Mouse (Mus musculus): Measurements from ENCODE around the gene Cd248. TPM values are rescaled to one million over a fixed set of nuclear protein-coding genes. Genes with fewer than 3 reads are reported as not detected.

The Cd248 gene
- polyA plus RNA-seq, 1 experiment from 2014 or later, result 0.44 TPM

GRCm38 (mm10) chr19:5098363-5099143, 30.7 kb downstream of the Cd248 start, which contains the start of gene Cnih2:
TSS of gene Cnih2 (minus strand) at chr19:5098521.
- POLR2A ChIA-PET, result no interaction called here

GRCm38 (mm10) chr19:5106074-5106473, 38.2 kb downstream of the Cd248 start:
- in situ Hi-C loops (cut with MboI; ENCODE audit: low pct_unique_long_range_greater_than_20kb), result no loop called here
- ChIA-PET CTCF (interaction anchor here (1.8 kb wide), 1 partner anchor 16 kb away, joined by 5 read pairs; no protein-coding TSS in a partner anchor), POLR2A (interaction anchor here (0.6 to 1.4 kb wide), 2 partner anchors 12 to 46 kb away, joined by 3 read pairs; partner anchors contain the start of gene Klc2)
- ATAC-seq, result no peak
- no peak for TF ChIP-seq CTCF (IDR thresholded peaks at IDR 0.05)
- no peaks in the 10 kb centered on the region for H3K27me3 ChIP-seq
- DNase-seq (ENCODE audit: low read depth, low spot score), result no peak

More at GRCm38 (mm10) chr19:5098363-5099143, 30.7 kb downstream of the Cd248 start, which contains the start of gene Cnih2:
- no peak for ATAC-seq
- CTCF ChIA-PET, result no interaction called here
- H3K27me3 ChIP-seq, result no peaks in the 10 kb centered on the region
- TF ChIP-seq CTCF (IDR thresholded peaks at IDR 0.05), result no peak
- in situ Hi-C loops (cut with MboI; ENCODE audit: low pct_unique_long_range_greater_than_20kb), result no loop called here
- no peak for DNase-seq (ENCODE audit: low read depth, low spot score)

- no peak for TF ChIP-seq CTCF (IDR thresholded peaks at IDR 0.05)
- ChIA-PET CTCF (no interaction called here), POLR2A (interaction anchor here (1.2 to 1.4 kb wide), 2 partner anchors 9 to 11 kb away, joined by 3 to 4 read pairs; partner anchors contain the start of gene Klc2)
- H3K27me3 ChIP-seq, result no peaks in the 10 kb centered on the region
- DNase-seq (ENCODE audit: low read depth, low spot score) (peak; percentile 80), ATAC-seq (peak; percentile 62)
- in situ Hi-C loops (cut with MboI; ENCODE audit: low pct_unique_long_range_greater_than_20kb), result no loop called here
These were observed 38.9 kb downstream of the Cd248 start, which contains the start of gene Rab1b for GRCm38 (mm10) chr19:5106731-5107191. TSS of gene Rab1b (minus strand) at chr19:5107072.

- no peak for ATAC-seq
- in situ Hi-C loops (cut with MboI; ENCODE audit: low pct_unique_long_range_greater_than_20kb), result no loop called here
- ChIA-PET CTCF (interaction anchor here (1.2 to 2.0 kb wide), 3 partner anchors 9 to 32 kb away, joined by 4 to 6 read pairs (median 5); partner anchors contain the start of gene Klc2), POLR2A (interaction anchor here (1.2 to 1.4 kb wide), 2 partner anchors 10 kb away, joined by 3 to 4 read pairs; partner anchors contain the start of gene Klc2)
- no peak for TF ChIP-seq CTCF (IDR thresholded peaks at IDR 0.05)
- no peaks in the 10 kb centered on the region for H3K27me3 ChIP-seq
- no peak for DNase-seq (ENCODE audit: low read depth, low spot score)
These were observed 39.8 kb downstream of the Cd248 start for GRCm38 (mm10) chr19:5107556-5108270.

GRCm38 (mm10) chr19:5108271-5108575, 40.3 kb downstream of the Cd248 start:
- in situ Hi-C loops (cut with MboI; ENCODE audit: low pct_unique_long_range_greater_than_20kb), result no loop called here

GRCm38 (mm10) chr19:5108702-5109101, 40.8 kb downstream of the Cd248 start:
- POLR2A ChIA-PET, result no interaction called here
- CTCF ChIA-PET, result interaction anchor here (1.4 to 2.1 kb wide), 5 partner anchors 8 to 31 kb away, joined by 4 to 6 read pairs (median 5); partner anchors contain the start of gene Yif1a
- ATAC-seq (peak; percentile 5), DNase-seq (ENCODE audit: low read depth, low spot score) (no peak)
- no peak for TF ChIP-seq CTCF (IDR thresholded peaks at IDR 0.05)
- no peaks in the 10 kb centered on the region for H3K27me3 ChIP-seq
- in situ Hi-C loops (cut with MboI; ENCODE audit: low pct_unique_long_range_greater_than_20kb), result no loop called here

More at GRCm38 (mm10) chr19:5108271-5108575, 40.3 kb downstream of the Cd248 start:
- ATAC-seq (peak; percentile 53), DNase-seq (ENCODE audit: low read depth, low spot score) (no peak)
- TF ChIP-seq CTCF (IDR thresholded peaks at IDR 0.05), result no peak
- ChIA-PET CTCF (interaction anchor here (1.2 to 2.1 kb wide), 5 partner anchors 8 to 31 kb away, joined by 4 to 6 read pairs (median 5); partner anchors contain the start of genes Klc2 and Yif1a), POLR2A (no interaction called here)
- no peaks in the 10 kb centered on the region for H3K27me3 ChIP-seq

- CTCF ChIA-PET, result interaction anchor here (1.2 to 2.1 kb wide), 5 partner anchors 7 to 42 kb away, joined by 4 to 6 read pairs (median 5); partner anchors contain the start of gene Yif1a
- TF ChIP-seq CTCF (IDR thresholded peaks at IDR 0.05), result no peak
- in situ Hi-C loops (cut with MboI; ENCODE audit: low pct_unique_long_range_greater_than_20kb), result no loop called here
- POLR2A ChIA-PET, result interaction anchor here (0.9 kb wide), 1 partner anchor 76 kb away, joined by 3 read pairs; no protein-coding TSS in a partner anchor
- DNase-seq (ENCODE audit: low read depth, low spot score), result no peak
- no peaks in the 10 kb centered on the region for H3K27me3 ChIP-seq
- no peak for ATAC-seq
These were observed 42.0 kb downstream of the Cd248 start for GRCm38 (mm10) chr19:5109659-5110453.

GRCm38 (mm10) chr19:5113783-5114182, 45.9 kb downstream of the Cd248 start:
- DNase-seq (ENCODE audit: low read depth, low spot score) (no peak), ATAC-seq (no peak)
- ChIA-PET CTCF (interaction anchor here (1.3 kb wide), 1 partner anchor 37 kb away, joined by 3 read pairs; no protein-coding TSS in a partner anchor), POLR2A (interaction anchor here (0.6 kb wide), 1 partner anchor 149 kb away, joined by 4 read pairs; no protein-coding TSS in a partner anchor)
- TF ChIP-seq CTCF (IDR thresholded peaks at IDR 0.05), result no peak
- no peaks in the 10 kb centered on the region for H3K27me3 ChIP-seq
- in situ Hi-C loops (cut with MboI; ENCODE audit: low pct_unique_long_range_greater_than_20kb), result no loop called here

- ChIA-PET CTCF (interaction anchor here (1.0 to 2.5 kb wide), 10 partner anchors 9 to 34 kb away, joined by 3 to 10 read pairs (median 6); partner anchors contain the start of gene Yif1a), POLR2A (interaction anchor here (0.5 to 0.9 kb wide), 2 partner anchors 11 to 27 kb away, joined by 3 to 4 read pairs; partner anchors contain the start of gene Rab1b)
- TF ChIP-seq CTCF (IDR thresholded peaks at IDR 0.05), result no peak
- in situ Hi-C loops (cut with MboI; ENCODE audit: low pct_unique_long_range_greater_than_20kb), result no loop called here
- no peaks in the 10 kb centered on the region for H3K27me3 ChIP-seq
- peak; percentile 61 for ATAC-seq
- DNase-seq (ENCODE audit: low read depth, low spot score), result no peak
These were observed 49.9 kb downstream of the Cd248 start for GRCm38 (mm10) chr19:5117494-5118383.
